Mouse (Mus musculus) limb, embryonic 14.5 days (tissue): Measurements from ENCODE around the gene Sdr42e1. TPM values are rescaled to one million over a fixed set of nuclear protein-coding genes. Genes with fewer than 3 reads are reported as not detected.
A peak's percentile ranks its signal among the peaks of the same experiment; 100 is the strongest.

ENCODE experiments used
- ATAC-seq: fragments of 200-750 bp; cut with Nextera tagmentation; 2 replicates; pipeline ENCODE4 v1.8.0; 2017; ENCODE audit warnings: low read depth, moderate number of reproducible peaks, moderate TSS enrichment; ENCODE audit not compliant: low FRiP score
- DNase-seq: peaks from one replicate; pipeline ENCODE4 v3.0.0-alpha.2; 2015; ENCODE audit warnings: low spot score
- H3K27ac ChIP-seq: fragments of 300-500 bp; sonication (generic); replicated peaks from 2 replicates; pipeline ENCODE4 v1.5.1; 2014; ENCODE audit warnings: low read depth, mild to moderate bottlenecking, low read length, moderate library complexity, mixed read lengths
- H3K27me3 ChIP-seq: fragments of 300-500 bp; sonication (generic); 2 replicates; pipeline ENCODE4 v1.6.1; 2014; ENCODE audit warnings: low read length, mixed read lengths; ENCODE audit not compliant: control insufficient read depth, insufficient read depth
- H3K36me3 ChIP-seq: fragments of 300-500 bp; sonication (generic); 2 replicates; pipeline ENCODE4 v1.6.1; 2014; ENCODE audit warnings: mild to moderate bottlenecking, low read length, moderate library complexity, mixed read lengths; ENCODE audit not compliant: control insufficient read depth, insufficient read depth
- H3K4me1 ChIP-seq: fragments of 300-500 bp; sonication (generic); 2 replicates; pipeline ENCODE4 v1.6.1; 2014; ENCODE audit warnings: antibody characterized with exemption, low read length, mixed read lengths; ENCODE audit not compliant: control insufficient read depth, insufficient read depth
- H3K4me2 ChIP-seq: fragments of 300-500 bp; sonication (generic); replicated peaks from 2 replicates; pipeline ENCODE4 v1.6.1; 2014; ENCODE audit warnings: low read depth, mild to moderate bottlenecking, low read length, moderate library complexity; ENCODE audit not compliant: severe bottlenecking
- H3K4me3 ChIP-seq: fragments of 300-500 bp; sonication (generic); replicated peaks from 2 replicates; pipeline ENCODE4 v1.5.1; 2014; ENCODE audit warnings: low read length
- H3K9ac ChIP-seq: fragments of 300-500 bp; sonication (generic); 2 replicates; pipeline ENCODE4 v1.6.1; 2014; ENCODE audit warnings: mild to moderate bottlenecking, low read depth, low read length, moderate library complexity; ENCODE audit not compliant: severe bottlenecking
- H3K9me3 ChIP-seq: fragments of 300-500 bp; sonication (generic); 2 replicates; pipeline ENCODE4 v1.6.1; 2016; ENCODE audit warnings: low read length; ENCODE audit not compliant: control insufficient read depth
- POLR2A ChIP-seq: fragments of 200-500 bp; IDR thresholded peaks from 2 replicates; pipeline ENCODE4 v1.8.0; 2012; ENCODE audit warnings: inconsistent platforms, mild to moderate bottlenecking, moderate library complexity, borderline replicate concordance; ENCODE audit not compliant: insufficient read depth, insufficient read length; ENCODE audit errors: extremely low read depth
- WGBS: fragments of 180-500 bp; shearing (Covaris S2); extraction: QIAGEN DNeasy Blood & Tissue Kit; methylation state at CpG from one replicate; pipeline ENCODE4 v1.1.7; 2014; 5-methylcytosine and 5-hydroxymethylcytosine counted together
- polyA plus RNA-seq, 2 experiments: library from polyadenylated mRNA; depleted of rRNA in 1 of 2; stranded (reverse) in 1 of 2; unstranded in 1 of 2; fragments of >200 nt; fragmentation: Nextera tagmentation in 1 of 2; extraction: Ambion mirVana in 1 of 2; gene quantifications; 2 replicates each; pipeline versions ENCODE4 v1.2.1 to v1.2.3; 2012 to 2014

Sdr42e1 gene
- polyA plus RNA-seq, 2 experiments = 6.4 to 7.8 TPM

GRCm38 (mm10) chr8:117627096-117627495 is 46.4 kb downstream of the Sdr42e1 start:
- no peak for ATAC-seq
- Histone ChIP-seq H3K9ac (no peak overlapping the region), H3K4me3 (no peak overlapping the region), H3K27me3 (no peaks in the 10 kb centered on the region), H3K4me2 (no peak overlapping the region), H3K36me3 (no peaks in the 10 kb centered on the region), H3K9me3 (0 out of 2 replicates have a peak, but pooled peaks cover 5% of the 10 kb centered on the region), H3K4me1 (no peaks in the 10 kb centered on the region; the same call in 1 of the 2 replicates), H3K27ac (no peak overlapping the region)
- DNase-seq = no peak
- 62% methylated on average over 9 of the region's 9 CpGs for WGBS
- TF ChIP-seq POLR2A = no peak

- Histone ChIP-seq H3K4me3 (no peak overlapping the region), H3K4me2 (no peak overlapping the region), H3K27me3 (no peaks in the 10 kb centered on the region), H3K9me3 (0 out of 2 replicates have a peak, but pooled peaks cover 5% of the 10 kb centered on the region), H3K4me1 (no peaks in the 10 kb centered on the region; the same call in 1 of the 2 replicates), H3K9ac (no peak overlapping the region), H3K36me3 (no peaks in the 10 kb centered on the region), H3K27ac (no peak overlapping the region)
- peak; percentile 66 for DNase-seq
- ATAC-seq = no peak
- WGBS = 67% methylated on average over 13 of the region's 14 CpGs
- TF ChIP-seq POLR2A = no peak
Observed at GRCm38 (mm10) chr8:117626040-117626838, 47.2 kb downstream of the Sdr42e1 start.

GRCm38 (mm10) chr8:117612861-117613260 is 60.6 kb downstream of the Sdr42e1 start:
- no peak overlapping the region for H3K4me2 ChIP-seq
- H3K4me1 ChIP-seq = no peaks in the 10 kb centered on the region
- DNase-seq (no peak), ATAC-seq (no peak)
- H3K4me3 ChIP-seq = no peak overlapping the region
- H3K27ac ChIP-seq = no peak overlapping the region
- no peaks in the 10 kb centered on the region for H3K27me3 ChIP-seq
- 79% methylated on average over 12 of the region's 12 CpGs for WGBS
- no peak overlapping the region for H3K9ac ChIP-seq
- no peaks in the 10 kb centered on the region for H3K36me3 ChIP-seq
- TF ChIP-seq POLR2A = no peak
- H3K9me3 ChIP-seq = 0 out of 2 replicates have a peak, but pooled peaks cover 4% of the 10 kb centered on the region

Other genes starting within 250 kb of the Sdr42e1 start
- gene Plcg2, start 175.4 kb downstream of the Sdr42e1 start, polyA plus RNA-seq (2012; rRNA removed) = 3.6 and 3.8 TPM in 2 replicates
- 3.2 and 5.6 TPM in 2 replicates for gene Plcg2, start 175.4 kb downstream of the Sdr42e1 start, polyA plus RNA-seq (2014; fragmentation: Nextera tagmentation; extraction: Ambion mirVana)
- 0.18 and 0.21 TPM in 2 replicates for gene Hsd17b2, start 28.2 kb upstream of the Sdr42e1 start, polyA plus RNA-seq (2012; rRNA removed)
- gene Hsd17b2, start 28.2 kb upstream of the Sdr42e1 start, polyA plus RNA-seq (2014; fragmentation: Nextera tagmentation; extraction: Ambion mirVana) = 0.65 TPM in 1 of 2 replicates, not detected in the other
- gene Mphosph6, start 128.3 kb upstream of the Sdr42e1 start, polyA plus RNA-seq (2012; rRNA removed) = 33.8 and 44.4 TPM in 2 replicates
- 55.9 and 56.8 TPM in 2 replicates for gene Mphosph6, start 128.3 kb upstream of the Sdr42e1 start, polyA plus RNA-seq (2014; fragmentation: Nextera tagmentation; extraction: Ambion mirVana)